Comparison of ENCODE assay signal across 27 mouse cellular contexts in genomic region chr14:36537402-36537801, GRCm38 (mm10).
"Had no signal": no experiment of that assay in that cellular context is flagged by ENCODE, and none has a peak within 500 bp of the region (broad histone marks: within the 10 kb centered on the region; RNA-seq: fewer than 3 reads in every experiment).

No protein-coding gene starts in this region.

- DNase-seq: gastrocnemius, adult 2 months; gastrocnemius, postnatal 10 days; gastrocnemius, postnatal 25 days; heart, adult 18-20 months; heart, postnatal 10 days; heart, postnatal 4 days; kidney, adult 18-20 months; kidney, adult 8-10 months; kidney, postnatal 10 days; kidney, postnatal 25 days; kidney, postnatal 4 days; left cerebral cortex, postnatal 4 days had no signal

- H3K4me3 ChIP-seq: gastrocnemius, adult 2 months; heart, embryonic 10.5 days; heart, embryonic 12.5 days; hindbrain, embryonic 10.5 days; hindbrain, embryonic 12.5 days; intestine, embryonic 15.5 days; layer of hippocampus, adult 2 months; left cerebral cortex, adult 2 months; limb, embryonic 13.5 days; limb, embryonic 15.5 days; liver, embryonic 12.5 days had no signal

- H3K27ac ChIP-seq: gastrocnemius, adult 2 months; heart, embryonic 10.5 days; hindbrain, embryonic 10.5 days; hindbrain, embryonic 12.5 days; hindbrain, embryonic 14.5 days; intestine, embryonic 15.5 days; layer of hippocampus, adult 2 months; left cerebral cortex, adult 2 months; limb, embryonic 13.5 days; limb, embryonic 15.5 days; liver, embryonic 12.5 days; liver, embryonic 14.5 days had no signal

- H3K4me2 ChIP-seq: heart, embryonic 12.5 days; hindbrain, embryonic 12.5 days; hindbrain, embryonic 14.5 days; intestine, embryonic 15.5 days; limb, embryonic 13.5 days; limb, embryonic 15.5 days; liver, embryonic 12.5 days had no signal

- H3K27me3 ChIP-seq: heart, embryonic 12.5 days; hindbrain, embryonic 12.5 days; intestine, embryonic 15.5 days; limb, embryonic 13.5 days; limb, embryonic 15.5 days; liver, embryonic 12.5 days had no signal

- H3K9ac ChIP-seq: heart, embryonic 12.5 days; hindbrain, embryonic 12.5 days; hindbrain, embryonic 14.5 days; intestine, embryonic 15.5 days; limb, embryonic 13.5 days; limb, embryonic 15.5 days; liver, embryonic 12.5 days; liver, embryonic 14.5 days had no signal

- H3K4me1 ChIP-seq: heart, embryonic 10.5 days; heart, embryonic 12.5 days; hindbrain, embryonic 10.5 days; hindbrain, embryonic 12.5 days; intestine, embryonic 15.5 days; limb, embryonic 13.5 days; limb, embryonic 15.5 days; liver, embryonic 12.5 days had no signal

- ATAC-seq: hindbrain, embryonic 16.5 days; inflammation-experienced regulatory T-cells, adult 6 months; intestine, embryonic 15.5 days; intestine, postnatal 0 days; liver, embryonic 12.5 days had no signal

- H3K36me3 ChIP-seq: heart, embryonic 10.5 days; heart, embryonic 12.5 days; hindbrain, embryonic 10.5 days; hindbrain, embryonic 12.5 days; intestine, embryonic 15.5 days; limb, embryonic 13.5 days; limb, embryonic 15.5 days; liver, embryonic 12.5 days had no signal

- H3K9me3 ChIP-seq: heart, embryonic 10.5 days; heart, embryonic 12.5 days; hindbrain, embryonic 10.5 days; hindbrain, embryonic 12.5 days; intestine, embryonic 15.5 days; limb, embryonic 13.5 days; limb, embryonic 15.5 days; liver, embryonic 12.5 days had no signal
